ENCODE assay signal across 8 mouse cellular contexts in the genomic region with DNA sequence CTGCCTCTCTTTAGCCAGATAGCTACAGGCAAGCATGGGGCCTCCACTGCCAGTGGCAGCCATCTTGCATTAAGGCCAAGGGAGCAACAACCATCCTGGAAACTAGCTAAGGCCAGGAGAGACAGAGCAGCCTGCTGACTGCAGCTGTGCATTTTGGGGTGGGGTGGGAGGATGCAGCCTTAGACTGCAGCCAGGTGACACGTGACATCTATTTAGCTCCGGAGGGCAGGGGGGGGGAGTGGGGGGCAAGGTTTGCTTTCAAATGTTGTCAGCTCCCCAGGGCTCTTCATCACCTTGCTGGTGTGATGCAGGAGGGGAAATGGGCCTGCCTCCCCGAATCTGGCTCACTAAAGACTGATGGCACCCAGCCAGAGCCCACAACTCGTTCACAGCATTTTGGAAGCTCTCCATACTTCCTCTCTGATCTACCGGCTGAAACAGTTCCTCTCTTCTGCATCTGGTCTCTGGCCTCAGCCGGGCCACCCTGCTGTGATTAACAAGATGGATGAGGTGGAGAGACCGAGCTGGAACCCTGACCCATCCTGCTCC. TPM values are rescaled to one million over a fixed set of nuclear protein-coding genes. Genes with fewer than 3 reads are reported as not detected.
A peak's percentile ranks its signal among the peaks of the same experiment; 100 is the strongest.
DNase-seq lines count a peak whose midpoint lies in the region; ATAC-seq and TF ChIP-seq lines count a peak whose summit lies in the region.

No protein-coding gene starts in this region.

- H3K9me3 ChIP-seq in liver, embryonic 12.5 days (replicated peaks): no peaks in the 10 kb centered on the region
- no peaks in the 10 kb centered on the region for H3K9me3 ChIP-seq in lung, postnatal 0 days (ENCODE audit: low read length)

- H3K4me3 ChIP-seq in liver, embryonic 12.5 days: no peak overlapping the region
- no peak overlapping the region for H3K4me3 ChIP-seq in lung, postnatal 0 days (ENCODE audit: low read depth, low read length)
- no peak overlapping the region for H3K4me3 ChIP-seq in thymus, adult 2 months (ENCODE audit: control insufficient read depth, insufficient read depth, low read length)

- TF ChIP-seq POLR2A in thymus, adult 2 months (IDR thresholded peaks at IDR 0.05; ENCODE audit: control insufficient read depth, extremely low read depth, insufficient read depth, low read length, poor library complexity): no peak

- H3K9ac ChIP-seq in liver, embryonic 12.5 days: no peak overlapping the region
- H3K9ac ChIP-seq in lung, postnatal 0 days (replicated peaks; ENCODE audit: low read depth): no peak overlapping the region

- no peak for ATAC-seq in liver, embryonic 12.5 days
- peak; percentile 65 for ATAC-seq in activated CD4-positive, CD25-positive, alpha-beta regulatory T cell, adult 4 months
- peak; percentile 46; the same call in 1 of the 2 replicates for ATAC-seq in lung, postnatal 0 days

- 12% methylated on average over 7 of the region's 7 CpGs for WGBS in liver, embryonic 12.5 days (ENCODE audit: insufficient replicate concordance)
- 7% methylated on average over 7 of the region's 7 CpGs for WGBS in lung, postnatal 0 days
- 2% methylated on average over 7 of the region's 7 CpGs for WGBS in thymus, adult 2 months

- 0 out of 2 replicates have a peak, but pooled peaks cover 3% of the 10 kb centered on the region for H3K4me1 ChIP-seq in liver, embryonic 12.5 days
- H3K4me1 ChIP-seq in lung, postnatal 0 days (ENCODE audit: insufficient read depth, low read depth, low read length): peaks cover 9% of the 10 kb centered on the region; the same call in 1 of the 2 replicates
- H3K4me1 ChIP-seq in thymus, adult 2 months (replicated peaks; ENCODE audit: control insufficient read depth, insufficient read depth, low read length): peaks cover 40% of the 10 kb centered on the region

- no peaks in the 10 kb centered on the region for H3K36me3 ChIP-seq in liver, embryonic 12.5 days
- H3K36me3 ChIP-seq in lung, postnatal 0 days (ENCODE audit: insufficient read depth, low read length): no peaks in the 10 kb centered on the region
- H3K36me3 ChIP-seq in thymus, adult 2 months (ENCODE audit: control insufficient read depth, insufficient read depth, low read length): no peaks in the 10 kb centered on the region

- peak; percentile 48 for DNase-seq in liver
- peak; percentile 39 to 64 for DNase-seq in gastrocnemius, postnatal 4 days (ENCODE audit: low spot score in 2 of 2)
- peak; percentile 51 for DNase-seq in induced T-regulatory cell, adult 2 months (ENCODE audit: low read depth)
- DNase-seq in lung, postnatal 0 days (ENCODE audit: low spot score): peak; percentile 76
- DNase-seq in thymus, adult 2 months: peak; percentile 48
- no peak for DNase-seq in ovary, adult 18-20 months (ENCODE audit: low spot score)

- TF ChIP-seq EP300 in lung, postnatal 0 days (IDR thresholded peaks at IDR 0.05): no peak

- no peaks in the 10 kb centered on the region; the same call in 1 of the 2 replicates for H3K27me3 ChIP-seq in liver, embryonic 12.5 days (replicated peaks)
- H3K27me3 ChIP-seq in lung, postnatal 0 days (replicated peaks; ENCODE audit: insufficient read depth, low read length): no peaks in the 10 kb centered on the region
- H3K27me3 ChIP-seq in thymus, adult 2 months (ENCODE audit: control insufficient read depth, insufficient read depth, low read length): no peaks in the 10 kb centered on the region

- H3K27ac ChIP-seq in liver, embryonic 12.5 days: no peak overlapping the region
- peak overlapping the region; percentile 65 for H3K27ac ChIP-seq in lung, postnatal 0 days (ENCODE audit: low read length)
- H3K27ac ChIP-seq in thymus, adult 2 months (ENCODE audit: control insufficient read depth, insufficient read depth, low read length): no peak overlapping the region; the same call in 1 of the 2 replicates

- TF ChIP-seq CTCF in lung, postnatal 0 days (IDR thresholded peaks at IDR 0.05): no peak
- no peak for TF ChIP-seq CTCF in thymus, adult 2 months (IDR thresholded peaks at IDR 0.05; ENCODE audit: borderline replicate concordance, control insufficient read depth, extremely low read depth, insufficient read depth, low read length, poor library complexity)

- H3K4me2 ChIP-seq in liver, embryonic 12.5 days: no peak overlapping the region
- H3K4me2 ChIP-seq in lung, postnatal 0 days (replicated peaks; ENCODE audit: low read depth, low read length): no peak overlapping the region

RNA-seq across cellular contexts. Expression of gene Lrrc32, which starts 34.8 kb away (rescaled TPM):
- 7.4 and 8.3 TPM in 2 replicates for polyA plus RNA-seq in liver, embryonic 12.5 days (2016; fragmentation: Nextera tagmentation; extraction: Ambion mirVana)
- polyA plus RNA-seq in activated CD4-positive, CD25-positive, alpha-beta regulatory T cell, adult 4 months (2017; shearing (Covaris generic)): 10 to 100 TPM; 57.2 to 89.2 TPM
- total RNA-seq in gastrocnemius, postnatal 4 days (2021): 10 to 100 TPM; 12.8 to 14.6 TPM
- 5.7 and 6.4 TPM in 2 replicates for polyA plus RNA-seq in lung, postnatal 0 days (2015; fragmentation: Nextera tagmentation; extraction: Ambion mirVana)
- polyA plus RNA-seq in thymus, adult 2 months (2012; rRNA removed): 6.2 and 7.2 TPM in 2 replicates
